Mouse (Mus musculus) c-Kit-positive CD71-negative TER-119-negative erythroid progenitor cells, embryonic 14.5 days (primary cell): ENCODE measurements around the gene Actrt3.

ENCODE experiments used
- DNase-seq: peaks from one replicate; pipeline ENCODE4 v3.0.0-alpha.2; 2013; ENCODE audit warnings: low read depth

Actrt3 gene

DNA sequence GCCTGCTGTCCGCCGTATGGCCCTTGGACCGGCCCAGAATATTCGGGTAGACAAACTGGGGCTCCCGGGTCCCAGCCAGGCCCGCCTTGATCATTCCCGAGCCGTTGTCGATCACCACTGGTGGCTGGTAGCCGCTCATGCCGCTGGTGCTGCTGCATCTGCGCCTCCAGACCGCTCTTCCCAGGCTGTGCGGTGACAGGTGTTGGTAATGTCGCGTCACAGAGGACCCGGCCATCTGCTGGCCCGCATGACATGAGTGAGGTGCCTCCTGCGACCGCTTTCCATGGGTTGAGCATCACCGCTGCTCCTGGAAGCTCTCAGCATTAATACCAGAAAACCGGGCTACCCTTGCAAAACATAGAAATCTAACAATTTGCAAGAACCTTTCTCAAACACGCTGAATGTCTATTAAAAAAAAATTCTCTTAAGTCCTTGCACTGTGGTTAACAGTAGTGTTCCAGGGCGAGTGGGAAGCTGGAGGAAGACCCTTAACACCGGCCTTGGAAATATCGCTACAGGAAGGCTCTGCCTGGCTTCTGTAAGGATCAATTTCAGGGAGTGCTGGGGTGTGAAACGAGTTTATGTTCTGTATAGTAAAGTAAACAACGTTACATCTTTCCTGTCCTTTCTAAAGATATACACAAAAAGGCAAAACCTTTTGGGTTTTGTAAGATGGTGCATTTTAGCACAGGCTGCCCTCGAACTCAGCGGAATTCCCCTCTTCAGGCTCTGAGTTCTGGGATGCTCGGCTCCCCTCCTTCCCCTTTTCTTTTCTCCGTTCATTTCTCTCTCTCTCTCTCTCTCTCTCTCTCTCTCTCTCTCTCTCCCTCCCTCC, at the start of gene Actrt3:
Gene Actrt3 (minus strand): TSS at position 229 of the 835 bp plus-strand sequence.
- DNase-seq, result no peak

GRCm38 (mm10) chr3:30648466-30648865, 48.7 kb upstream of the Actrt3 start:
- DNase-seq, result no peak

- peak; percentile 65 for DNase-seq
These were observed 47.8 kb upstream of the Actrt3 start, which contains the start of gene Lrrc34 for GRCm38 (mm10) chr3:30647440-30648090. Gene Lrrc34 (minus strand): TSS chr3:30647869.

- DNase-seq, result no peak
These were observed 47.0 kb upstream of the Actrt3 start for GRCm38 (mm10) chr3:30646761-30647160.

DNA sequence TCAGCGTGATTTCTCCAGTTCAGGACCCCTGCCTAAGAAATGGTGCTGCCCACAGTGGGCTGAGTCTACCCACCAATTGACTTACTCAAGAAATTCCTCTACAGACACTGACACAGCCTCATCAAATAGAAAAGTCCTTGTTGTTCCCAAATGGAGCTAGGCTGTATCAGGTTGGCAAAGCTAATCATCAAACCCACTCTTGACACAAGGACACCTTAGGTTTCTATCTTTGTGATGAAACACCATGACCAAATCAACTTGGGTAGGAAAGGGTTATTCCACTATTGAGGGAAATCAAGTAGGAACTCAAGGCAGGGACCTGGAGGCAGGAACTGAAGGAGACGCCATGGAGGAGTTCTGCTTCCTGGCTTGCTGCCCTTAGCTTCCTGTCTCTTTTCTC, 44.5 kb upstream of the Actrt3 start, which contains the start of gene Lrriq4:
Gene Lrriq4 (plus strand): TSS at position 301 of the 400 bp plus-strand sequence.
- no peak for DNase-seq

DNA sequence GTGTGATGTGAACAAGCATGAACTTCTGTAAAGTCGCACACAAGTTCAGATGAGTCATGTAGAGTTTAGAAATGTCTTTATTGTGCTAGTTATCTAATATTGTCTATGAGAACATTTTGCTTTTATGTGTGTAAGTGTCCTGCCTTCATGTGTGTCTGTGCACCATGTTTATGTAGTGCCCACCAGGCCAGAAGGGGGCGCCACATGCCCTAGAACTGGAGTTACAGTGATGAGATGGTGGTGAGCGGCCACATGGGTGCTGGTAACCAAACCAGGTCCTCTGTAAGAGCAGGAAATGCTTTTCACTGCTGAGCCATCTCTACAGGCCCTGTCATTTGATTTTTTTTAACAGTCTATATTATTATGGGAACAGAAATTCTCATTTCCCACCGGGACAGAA, 35.9 kb upstream of the Actrt3 start:
- no peak for DNase-seq

DNA sequence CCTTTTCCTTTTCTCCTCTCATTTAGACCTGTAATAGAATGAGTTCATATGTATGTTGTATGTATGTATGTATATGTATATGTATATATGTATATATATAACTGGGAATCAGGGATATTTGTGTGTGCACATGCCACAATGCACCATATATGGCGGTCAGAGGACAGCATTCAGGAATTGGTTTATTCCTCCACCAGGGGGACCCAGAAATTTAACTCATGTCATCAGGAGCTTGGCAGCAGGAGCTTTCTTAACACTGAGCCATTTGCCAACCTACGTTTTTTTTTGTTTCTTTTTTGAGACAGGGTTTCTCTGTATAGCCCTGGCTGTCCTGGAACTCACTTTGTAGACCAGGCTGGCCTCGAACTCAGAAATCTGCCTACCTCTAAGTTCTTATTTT, 33.9 kb upstream of the Actrt3 start:
- DNase-seq, result no peak

- DNase-seq, result no peak
These were observed 20.4 kb upstream of the Actrt3 start for GRCm38 (mm10) chr3:30620132-30620531.

DNA sequence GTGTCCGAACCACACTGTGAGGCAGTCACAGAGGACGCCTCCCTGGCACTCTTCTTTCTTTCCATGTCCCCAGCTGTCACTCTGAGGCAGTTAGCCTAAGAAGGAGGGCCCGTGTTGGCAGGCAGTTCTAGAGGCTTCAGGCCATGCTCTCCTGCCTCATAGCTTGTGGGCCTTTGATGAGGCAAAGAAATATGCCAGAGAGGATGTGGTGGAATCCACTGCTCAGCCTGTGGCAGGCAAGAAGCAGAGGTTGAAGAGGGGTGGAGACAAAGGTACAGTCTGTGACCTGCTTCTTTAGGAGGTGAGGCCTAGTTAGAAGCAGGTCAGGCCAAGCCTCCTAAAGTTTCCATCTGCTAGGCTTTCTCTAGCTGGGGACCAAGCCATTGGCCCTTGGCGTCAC, 11.2 kb upstream of the Actrt3 start:
- no peak for DNase-seq

- DNase-seq, result no peak
These were observed 9.3 kb upstream of the Actrt3 start for GRCm38 (mm10) chr3:30608999-30609398.

- DNase-seq, result no peak
These were observed 3.5 kb upstream of the Actrt3 start for GRCm38 (mm10) chr3:30603256-30603655.

GRCm38 (mm10) chr3:30602740-30603098, 3.0 kb upstream of the Actrt3 start:
- DNase-seq, result peak; percentile 72

DNA sequence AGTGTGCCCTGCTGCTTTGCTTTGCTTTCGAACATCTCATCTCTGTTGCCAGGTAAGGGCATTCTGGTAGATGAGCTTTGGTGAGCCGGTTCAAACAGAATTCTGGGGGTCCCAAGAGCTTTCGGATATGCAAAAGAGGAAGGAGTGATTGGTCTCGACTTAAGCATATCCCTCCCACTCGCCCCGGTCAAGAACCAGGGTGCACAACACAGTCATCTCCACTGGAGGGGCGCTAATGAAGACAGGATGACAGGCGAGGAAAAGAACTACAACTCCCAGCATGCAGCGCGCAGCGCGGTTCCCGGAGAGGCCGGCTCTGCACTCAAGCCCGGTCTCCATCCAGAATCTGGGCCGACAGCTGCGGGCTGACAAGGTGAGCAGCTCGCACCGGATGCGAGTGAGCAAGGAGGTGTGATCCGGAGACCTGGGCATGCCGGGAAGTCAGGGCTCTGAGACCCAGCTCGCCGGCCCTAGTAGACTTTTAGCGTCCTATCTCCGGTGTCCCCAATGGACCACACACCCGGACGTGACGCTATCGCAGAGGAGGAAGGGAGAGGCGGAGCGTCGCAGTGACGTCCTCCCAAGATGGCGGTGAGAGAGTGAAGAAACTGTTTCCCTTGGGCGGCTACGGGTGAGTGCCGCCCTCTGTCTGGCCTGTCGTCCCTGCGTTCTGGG, 2.5 kb upstream of the Actrt3 start, which contains the start of gene Mynn:
Gene Mynn (plus strand): TSS at position 1 of the 675 bp plus-strand sequence.
- DNase-seq, result peak; percentile 87

GRCm38 (mm10) chr3:30601610-30602064, 1.9 kb upstream of the Actrt3 start:
- DNase-seq, result no peak

DNA sequence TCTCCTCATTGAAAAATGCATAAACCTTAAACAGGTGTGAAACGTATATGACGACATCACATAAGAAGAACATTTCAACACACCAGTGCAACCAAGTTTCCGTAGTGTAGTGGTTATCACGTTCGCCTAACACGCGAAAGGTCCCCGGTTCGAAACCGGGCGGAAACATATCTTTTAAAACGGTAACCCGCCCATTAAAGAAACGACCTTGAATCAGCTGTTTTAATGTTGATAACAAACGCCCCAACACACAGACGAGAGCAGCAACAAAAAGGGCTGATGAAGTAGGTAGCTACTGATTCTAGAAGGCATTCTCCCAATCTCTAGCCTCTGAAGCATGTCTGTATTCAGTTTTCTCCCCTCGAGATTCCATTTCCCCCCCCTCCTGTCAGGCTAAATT, 1.4 kb upstream of the Actrt3 start:
- DNase-seq, result peak; percentile 73

- no peak for DNase-seq
These were observed 978 bp upstream of the Actrt3 start for GRCm38 (mm10) chr3:30600717-30601116.

DNA sequence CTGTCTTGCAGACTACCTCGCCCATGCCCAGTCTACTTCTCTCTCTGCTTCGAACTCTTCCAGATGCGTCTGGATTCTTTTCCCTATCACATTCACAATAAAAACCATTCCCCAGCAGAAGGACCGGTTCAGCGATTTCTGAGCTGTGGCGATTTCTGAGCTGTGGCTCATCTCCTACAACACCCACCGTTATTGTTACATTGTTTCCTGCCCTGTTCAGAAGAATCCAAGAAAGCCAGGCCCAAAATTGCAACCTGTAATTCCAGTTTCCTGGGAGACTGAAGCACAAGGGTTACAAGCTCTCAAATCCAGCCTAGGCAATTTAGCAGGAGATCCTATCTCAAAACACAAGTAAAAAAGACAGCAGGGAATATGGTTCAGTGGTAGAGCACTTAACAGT, 2.5 kb downstream of the Actrt3 start:
- no peak for DNase-seq

DNA sequence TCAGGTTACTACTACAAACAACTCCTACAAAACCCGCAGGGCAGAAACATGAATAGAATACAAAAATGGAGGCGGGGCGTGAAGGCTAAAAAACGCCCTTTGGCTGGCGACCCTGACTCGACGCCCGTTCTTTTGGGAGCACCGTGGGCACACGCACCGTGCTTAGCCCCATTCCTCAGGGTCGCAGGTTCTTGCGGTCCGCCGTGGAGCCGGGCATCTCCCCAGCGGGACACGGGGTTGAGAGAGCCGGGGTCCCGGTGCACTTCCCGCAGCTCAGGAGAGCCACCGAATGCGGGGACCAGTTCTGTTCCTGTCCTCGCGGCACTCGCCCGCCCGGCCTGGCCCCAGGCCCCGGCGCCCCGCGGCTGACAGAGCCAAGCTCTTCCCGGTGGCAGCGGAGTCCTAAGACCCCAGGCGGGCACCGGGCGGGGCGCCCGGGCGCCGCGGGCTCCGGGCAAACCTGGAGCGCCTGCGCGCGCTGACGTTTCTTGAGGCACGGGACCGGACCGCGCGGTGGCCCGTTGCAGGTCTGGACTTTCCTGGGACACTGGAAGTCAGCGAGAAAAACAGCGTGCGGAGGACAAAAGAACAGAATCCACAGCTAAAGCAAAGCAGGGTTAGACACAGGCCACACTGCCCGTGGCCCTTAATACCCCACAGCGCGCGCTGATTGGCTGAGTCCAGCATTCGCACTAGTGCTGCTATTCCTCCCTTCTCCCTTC, 4.5 kb downstream of the Actrt3 start:
- DNase-seq, result no peak

GRCm38 (mm10) chr3:30593719-30594485, 5.8 kb downstream of the Actrt3 start:
- no peak for DNase-seq

DNA sequence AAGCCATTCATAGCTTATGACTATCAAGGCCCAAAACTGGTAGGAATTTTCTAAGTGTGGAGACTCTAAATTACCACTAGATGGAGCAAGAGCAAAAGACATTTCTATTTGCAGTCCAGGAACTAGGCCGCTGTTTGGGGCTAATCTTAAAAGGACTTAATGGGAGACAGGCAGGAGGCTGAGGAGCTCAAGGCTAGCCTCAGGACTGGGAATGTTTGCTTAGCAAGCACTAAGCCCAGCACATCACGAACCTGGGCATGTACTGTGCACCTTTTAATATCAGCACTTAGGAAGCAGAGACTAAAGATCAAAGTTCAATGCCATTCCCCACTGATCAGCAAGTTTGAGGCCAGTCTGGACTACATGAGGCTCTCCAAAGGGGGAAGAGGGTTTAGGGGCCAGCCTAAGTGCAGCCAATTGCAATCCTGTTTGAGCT, 7.3 kb downstream of the Actrt3 start:
- DNase-seq, result no peak

DNA sequence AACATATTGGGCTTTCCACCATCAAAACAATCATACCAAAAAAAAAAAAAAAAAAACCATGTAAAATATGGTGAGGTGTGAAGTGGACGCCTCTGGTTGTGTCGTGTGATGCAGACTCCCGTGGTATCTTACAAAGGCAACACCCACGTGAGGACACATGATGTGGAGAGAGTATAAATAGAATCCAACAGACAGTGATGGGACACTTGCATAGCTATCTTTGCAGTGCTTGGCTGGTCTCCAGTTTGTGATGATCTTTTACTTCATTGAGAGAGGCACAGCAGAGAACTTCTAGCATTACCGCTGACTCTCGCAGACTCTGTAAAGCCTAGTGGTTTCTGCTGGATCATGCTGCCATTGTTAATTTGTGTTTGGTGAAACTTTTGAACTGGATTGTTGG, 10.9 kb downstream of the Actrt3 start:
- no peak for DNase-seq
